Mouse (Mus musculus) 416B (cell line): ENCODE results near the gene H2al1a.

Experiments used
- DNase-seq: peaks from one replicate; pipeline ENCODE4 v3.0.0; 2011; ENCODE audit warnings: low read depth

H2al1a gene

DNA sequence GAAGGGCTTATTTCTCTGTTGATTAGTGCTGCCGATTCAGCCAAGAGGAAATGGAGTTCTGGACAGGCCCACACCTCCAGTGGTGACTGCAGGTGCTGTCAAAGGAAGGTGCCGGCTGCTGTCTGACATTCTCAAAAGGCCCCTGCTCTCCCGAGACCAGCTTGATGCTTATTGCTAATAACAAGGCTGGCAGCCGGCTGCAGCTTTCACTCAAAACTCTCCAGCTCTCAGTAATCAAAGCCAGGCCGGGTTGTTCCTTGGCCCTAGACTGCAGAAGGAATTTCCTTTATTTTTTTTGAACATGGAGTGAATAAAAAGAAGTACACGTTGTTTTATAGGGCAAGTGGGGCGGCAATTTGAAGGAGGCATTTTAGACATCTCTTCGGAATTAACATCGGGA lies 46.7 kb downstream of the H2al1a start:
- no peak for DNase-seq

DNA sequence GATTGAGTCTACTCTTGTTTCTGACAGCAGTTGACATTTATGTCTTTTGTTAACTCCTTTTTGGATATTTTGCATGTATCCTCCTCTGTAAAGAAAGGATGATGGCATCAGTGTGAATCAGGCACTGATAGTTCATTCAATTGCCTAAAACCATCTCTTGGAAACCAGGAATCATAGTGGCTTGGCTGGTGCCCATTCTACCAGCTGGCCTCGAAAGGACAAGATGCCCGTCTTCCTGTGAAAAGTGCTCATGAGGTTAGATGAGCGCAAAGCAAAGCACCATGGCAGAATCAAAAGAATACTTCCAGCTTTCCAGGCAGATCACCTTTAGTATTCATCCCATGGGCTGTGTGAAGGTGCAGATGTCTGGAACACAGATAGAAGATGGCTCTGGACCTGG lies 47.7 kb downstream of the H2al1a start:
- no peak for DNase-seq
